Mouse (Mus musculus) embryonic facial prominence, embryonic 14.5 days (tissue): ENCODE results near the gene Dclre1c. TPM values are rescaled to one million over a fixed set of nuclear protein-coding genes. Genes with fewer than 3 reads are reported as not detected.

Source experiments
- ATAC-seq: fragments of 200-750 bp; cut with Nextera tagmentation; 2 replicates; pipeline ENCODE4 v1.8.0; 2017; ENCODE audit warnings: low read depth, moderate number of reproducible peaks, moderate TSS enrichment
- DNase-seq: peaks from one replicate; pipeline ENCODE4 v3.0.0-alpha.2; 2015; ENCODE audit warnings: low spot score
- H3K27ac ChIP-seq: fragments of 300-500 bp; sonication (generic); replicated peaks from 2 replicates; pipeline ENCODE4 v1.5.1; 2014; ENCODE audit warnings: low read depth, mild to moderate bottlenecking, low read length, moderate library complexity
- H3K27me3 ChIP-seq: fragments of 300-500 bp; sonication (generic); replicated peaks from 2 replicates; pipeline ENCODE4 v1.6.1; 2014; ENCODE audit warnings: low read length; ENCODE audit not compliant: control insufficient read depth, insufficient read depth
- H3K36me3 ChIP-seq: fragments of 300-500 bp; sonication (generic); 2 replicates; pipeline ENCODE4 v1.6.1; 2014; ENCODE audit warnings: low read length, mixed read lengths; ENCODE audit not compliant: control insufficient read depth, insufficient read depth
- H3K4me1 ChIP-seq: fragments of 300-500 bp; sonication (generic); 2 replicates; pipeline ENCODE4 v1.6.1; 2014; ENCODE audit warnings: antibody characterized with exemption, low read length; ENCODE audit not compliant: control insufficient read depth, insufficient read depth
- H3K4me2 ChIP-seq: fragments of 300-500 bp; sonication (generic); 2 replicates; pipeline ENCODE4 v1.6.1; 2014; ENCODE audit warnings: low read depth, mild to moderate bottlenecking, low read length, moderate library complexity, mixed read lengths
- H3K4me3 ChIP-seq: fragments of 300-500 bp; sonication (generic); 2 replicates; pipeline ENCODE4 v1.5.1; 2014; ENCODE audit warnings: low read depth, mild to moderate bottlenecking, low read length
- H3K9ac ChIP-seq: fragments of 300-500 bp; sonication (generic); 2 replicates; pipeline ENCODE4 v1.6.1; 2014; ENCODE audit warnings: low read depth, mild to moderate bottlenecking, low read length, moderate library complexity, mixed read lengths
- H3K9me3 ChIP-seq: fragments of 300-500 bp; sonication (generic); 2 replicates; pipeline ENCODE4 v1.6.1; 2016; ENCODE audit warnings: low read length; ENCODE audit not compliant: control insufficient read depth
- WGBS: fragments of 180-500 bp; shearing (Covaris S2); extraction: QIAGEN DNeasy Blood & Tissue Kit; methylation state at CpG from one replicate; pipeline ENCODE4 v1.1.7; 2014; 5-methylcytosine and 5-hydroxymethylcytosine counted together
- polyA plus RNA-seq: library from polyadenylated mRNA; unstranded; fragments of >200 nt; fragmentation: Nextera tagmentation; extraction: Ambion mirVana; gene quantifications from 2 replicates; pipeline ENCODE4 v1.2.1, GENCODE M21; 2014

Dclre1c gene
- polyA plus RNA-seq, 1 experiment from 2014 or later, result 5.9 TPM

DNA sequence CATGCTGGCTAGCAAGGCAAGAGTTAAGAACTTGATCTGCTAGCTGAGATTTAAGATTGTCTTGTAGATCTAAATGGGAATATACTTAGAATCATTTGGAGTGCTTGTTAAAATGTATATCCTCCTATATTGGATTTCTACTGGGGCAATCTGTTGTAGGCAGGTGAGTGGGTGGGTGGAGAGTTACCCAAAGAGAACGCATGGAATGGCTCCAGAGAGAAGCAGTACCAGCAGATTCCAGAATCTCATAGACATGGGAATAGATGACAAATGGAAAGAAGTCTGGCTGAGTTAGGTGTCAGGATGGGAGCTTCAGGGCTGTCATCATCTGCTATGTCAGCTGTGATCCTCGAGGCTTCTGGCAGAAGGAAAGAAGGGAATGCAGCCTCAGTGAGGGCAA, 25.5 kb downstream of the Dclre1c start:
- no peaks in the 10 kb centered on the region for H3K9me3 ChIP-seq
- H3K9ac ChIP-seq, result no peak overlapping the region
- no peaks in the 10 kb centered on the region for H3K4me1 ChIP-seq
- no peak overlapping the region for H3K27ac ChIP-seq
- ATAC-seq (no peak), DNase-seq (no peak)
- H3K4me3 ChIP-seq, result no peak overlapping the region
- no peak overlapping the region for H3K4me2 ChIP-seq
- no peaks in the 10 kb centered on the region for H3K27me3 ChIP-seq
- 0 out of 2 replicates have a peak, but pooled peaks cover 14% of the 10 kb centered on the region for H3K36me3 ChIP-seq
- WGBS, result 80% methylated on average over 2 of the region's 2 CpGs

DNA sequence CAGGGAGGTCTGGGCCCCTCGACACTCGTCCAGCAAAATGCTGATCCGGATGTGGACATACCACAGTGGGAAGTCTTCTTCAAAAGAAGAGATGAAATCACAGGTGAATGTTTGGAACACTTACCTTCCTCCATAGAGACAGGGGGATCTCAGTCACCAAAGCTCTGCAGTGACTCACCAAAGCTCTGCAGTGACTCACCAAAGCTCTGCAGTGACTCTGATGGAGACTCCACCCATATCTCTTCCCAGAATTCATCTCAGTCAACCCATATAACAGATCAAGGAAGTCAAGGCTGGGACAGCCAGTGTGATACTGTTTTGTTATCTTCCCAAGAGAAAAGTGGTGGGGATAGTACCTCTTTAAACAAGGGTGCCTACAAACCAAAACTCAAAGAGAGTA, 29.2 kb downstream of the Dclre1c start:
- Histone ChIP-seq H3K4me3 (no peak overlapping the region), H3K9ac (no peak overlapping the region), H3K9me3 (no peaks in the 10 kb centered on the region), H3K4me1 (no peaks in the 10 kb centered on the region), H3K36me3 (peaks cover 29% of the 10 kb centered on the region; the same call in 1 of the 2 replicates), H3K4me2 (no peak overlapping the region), H3K27ac (no peak overlapping the region), H3K27me3 (no peaks in the 10 kb centered on the region)
- 85% methylated on average over 3 of the region's 3 CpGs for WGBS
- no peak for ATAC-seq
- DNase-seq, result no peak

DNA sequence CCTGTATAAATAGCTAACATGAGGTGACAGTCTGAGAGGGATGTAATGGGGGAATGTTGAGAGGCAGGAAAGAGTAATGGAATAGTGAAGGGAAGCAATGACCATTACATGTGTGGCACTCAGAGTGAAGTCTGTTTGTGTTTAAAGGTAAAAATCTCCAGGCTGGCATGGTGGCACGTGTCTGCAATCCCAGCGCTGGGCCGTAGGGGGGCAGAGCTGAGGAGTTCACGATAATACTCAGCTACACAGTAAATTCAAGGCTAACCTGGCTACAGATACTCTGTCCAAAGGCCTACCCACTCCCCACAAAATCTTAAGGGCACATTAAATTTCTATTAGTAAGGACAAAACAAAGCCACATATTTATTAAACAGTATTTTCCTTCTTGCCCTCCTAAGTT, 32.7 kb downstream of the Dclre1c start:
- H3K4me3 ChIP-seq, result no peak overlapping the region
- 84% methylated on average over 4 of the region's 4 CpGs for WGBS
- peaks cover 49% of the 10 kb centered on the region for H3K36me3 ChIP-seq
- H3K9me3 ChIP-seq, result no peaks in the 10 kb centered on the region
- H3K27ac ChIP-seq, result no peak overlapping the region
- H3K9ac ChIP-seq, result no peak overlapping the region
- H3K27me3 ChIP-seq, result no peaks in the 10 kb centered on the region
- DNase-seq (no peak), ATAC-seq (no peak)
- H3K4me1 ChIP-seq, result no peaks in the 10 kb centered on the region
- H3K4me2 ChIP-seq, result no peak overlapping the region

DNA sequence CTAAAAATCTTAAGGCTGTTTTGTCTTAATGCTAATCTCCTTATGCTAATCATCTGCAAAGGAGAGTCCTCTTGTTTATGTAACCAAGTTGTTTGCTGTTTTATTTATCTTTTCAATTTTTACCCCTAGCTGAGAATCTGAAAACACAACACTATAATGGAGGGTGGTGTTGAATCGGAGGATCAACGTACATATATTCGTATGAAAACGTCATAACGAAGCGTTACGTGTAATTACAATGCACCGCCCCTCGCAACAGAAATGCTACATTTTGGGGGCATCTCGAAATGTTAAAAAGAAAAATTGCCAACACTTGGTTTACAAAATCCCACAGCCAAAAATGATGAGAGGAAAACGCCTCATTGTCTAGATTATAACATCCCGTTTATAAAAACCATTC, 50.0 kb downstream of the Dclre1c start:
- DNase-seq, result peak; percentile 8
- H3K4me1 ChIP-seq, result peaks cover 14% of the 10 kb centered on the region
- peaks cover 10% of the 10 kb centered on the region; the same call in 1 of the 2 replicates for H3K36me3 ChIP-seq
- peak overlapping the region; percentile 93 for H3K27ac ChIP-seq
- WGBS, result under 1% methylated on average over 12 of the region's 12 CpGs
- peak overlapping the region; percentile 82 for H3K9ac ChIP-seq
- H3K9me3 ChIP-seq, result no peaks in the 10 kb centered on the region
- peak overlapping the region; percentile 93 for H3K4me3 ChIP-seq
- no peaks in the 10 kb centered on the region for H3K27me3 ChIP-seq
- ATAC-seq, result no peak
- H3K4me2 ChIP-seq, result peak overlapping the region; percentile 88

DNA sequence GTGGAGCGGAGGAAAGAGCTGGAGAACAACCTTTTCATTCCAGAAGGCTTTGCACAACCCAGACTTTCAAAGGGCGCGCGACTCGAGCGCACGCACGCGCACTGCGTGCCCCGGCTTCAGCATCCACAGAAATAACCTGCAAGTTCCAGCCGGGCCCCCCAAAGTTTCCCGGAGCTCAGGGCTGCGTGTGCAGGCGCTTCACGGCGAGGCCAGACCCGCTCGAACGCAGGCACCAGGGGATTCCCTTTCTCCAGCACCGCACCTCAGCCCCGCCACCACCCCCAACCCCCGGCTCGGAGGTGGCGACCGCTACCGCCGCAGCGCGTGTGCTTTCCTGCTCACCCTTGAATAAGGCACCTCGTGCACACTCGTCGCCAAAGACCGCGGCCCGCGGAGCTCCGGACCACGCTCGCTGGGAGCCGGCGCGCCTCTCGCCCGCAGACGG, 50.5 kb downstream of the Dclre1c start:
- Histone ChIP-seq H3K4me1 (peaks cover 14% of the 10 kb centered on the region), H3K9ac (peak overlapping the region; percentile 82), H3K9me3 (no peaks in the 10 kb centered on the region), H3K36me3 (peaks cover 10% of the 10 kb centered on the region; the same call in 1 of the 2 replicates), H3K4me3 (peak overlapping the region; percentile 93), H3K4me2 (peak overlapping the region; percentile 88), H3K27ac (peak overlapping the region; percentile 93), H3K27me3 (no peaks in the 10 kb centered on the region)
- WGBS, result under 1% methylated on average over 28 of the region's 46 CpGs
- ATAC-seq (peak; percentile 79), DNase-seq (peak; percentile 83)

DNA sequence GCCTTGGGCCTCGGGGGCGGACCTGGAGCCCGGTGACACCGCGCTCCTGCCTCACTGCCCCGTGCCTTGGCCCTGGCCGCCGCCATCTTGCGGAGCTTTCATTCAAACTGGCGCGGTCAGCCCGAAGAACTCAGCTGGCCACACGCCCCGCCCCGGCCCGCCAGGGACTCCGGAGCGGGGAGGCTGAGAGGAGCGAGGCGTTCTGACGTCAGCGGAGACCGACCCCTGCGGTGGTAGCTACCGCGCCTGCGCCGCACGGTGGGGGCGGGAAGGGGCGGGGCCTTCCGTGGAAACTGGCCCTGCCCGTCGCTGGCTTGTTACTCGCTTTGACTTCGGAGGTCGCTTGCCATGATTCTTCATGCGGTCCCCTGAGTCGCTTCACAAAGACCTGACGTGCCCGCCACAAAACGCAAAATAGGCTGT, 50.9 kb downstream of the Dclre1c start, which contains the start of gene Suv39h2:
Gene Suv39h2 (minus strand): TSS at position 171 of the 423 bp plus-strand sequence.
- Histone ChIP-seq H3K27me3 (no peaks in the 10 kb centered on the region), H3K4me1 (peaks cover 14% of the 10 kb centered on the region)
- 0% methylated on average over 30 of the region's 42 CpGs for WGBS

DNA sequence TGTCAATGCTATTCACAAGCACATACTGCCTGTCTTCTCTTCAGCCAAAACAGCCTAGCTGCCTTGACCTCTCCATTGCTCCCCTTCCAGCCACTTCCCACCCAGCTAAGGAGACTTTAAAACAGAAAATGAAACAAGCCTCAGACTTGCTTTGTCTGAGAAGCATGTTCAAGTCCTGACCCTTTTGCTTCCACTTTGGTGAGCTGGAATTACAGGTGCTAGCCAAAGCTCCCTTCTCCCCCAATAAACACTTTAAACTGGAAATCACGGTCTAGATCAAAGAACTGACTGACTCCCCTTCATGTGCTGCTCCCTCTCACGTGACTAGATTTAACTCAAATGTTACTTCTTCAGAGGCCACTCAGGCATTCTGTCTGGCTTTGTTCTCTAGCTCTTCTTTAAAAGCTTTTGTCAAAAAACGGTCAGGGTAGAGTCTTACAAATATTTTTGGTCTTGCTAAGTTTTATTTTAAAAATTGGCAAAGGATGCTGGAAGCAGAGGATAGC, 51.9 kb downstream of the Dclre1c start:
- peak overlapping the region; percentile 93; the same call in 1 of the 2 replicates for H3K4me3 ChIP-seq
- no peak overlapping the region; the same call in 1 of the 2 replicates for H3K9ac ChIP-seq

More for the DNA sequence above, 50.9 kb downstream of the Dclre1c start, which contains the start of gene Suv39h2:
- DNase-seq, result peak; percentile 98
- Histone ChIP-seq H3K4me3 (peak within 1 kb of the TSS; percentile 93), H3K9ac (peak within 1 kb of the TSS; percentile 82), H3K27ac (peak within 1 kb of the TSS; percentile 93), H3K9me3 (no peaks in the 10 kb centered on the region), H3K36me3 (peaks cover 6% of the 10 kb centered on the region; the same call in 1 of the 2 replicates), H3K4me2 (peak within 1 kb of the TSS; percentile 88)
- peak; percentile 98 for ATAC-seq

DNA sequence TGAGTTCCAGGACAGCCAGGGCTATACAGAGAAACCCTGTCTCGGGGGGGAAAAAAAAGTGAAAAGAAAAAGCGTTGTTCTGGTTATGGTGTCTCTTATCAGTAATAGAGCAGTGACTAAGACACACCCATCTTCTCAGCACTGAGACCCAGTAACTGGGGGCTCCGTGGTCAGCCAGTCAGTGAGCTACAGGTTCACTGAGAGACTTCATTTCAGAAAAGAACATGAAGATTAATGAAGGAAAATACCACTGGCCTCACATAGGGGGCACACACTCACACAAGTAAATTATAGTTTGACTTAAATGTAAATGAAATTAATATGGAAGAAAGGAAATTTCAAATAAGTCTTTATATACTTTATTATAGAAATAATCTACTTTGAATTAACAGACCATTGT, 56.3 kb downstream of the Dclre1c start:
- no peak overlapping the region for H3K27ac ChIP-seq
- H3K27me3 ChIP-seq, result no peaks in the 10 kb centered on the region
- no peak overlapping the region for H3K4me2 ChIP-seq
- H3K9ac ChIP-seq, result no peak overlapping the region
- DNase-seq (no peak), ATAC-seq (no peak)
- 0 out of 2 replicates have a peak, but pooled peaks cover 5% of the 10 kb centered on the region for H3K4me1 ChIP-seq
- 80% methylated on average over 3 of the region's 3 CpGs for WGBS
- no peaks in the 10 kb centered on the region for H3K9me3 ChIP-seq
- H3K4me3 ChIP-seq, result no peak overlapping the region
- H3K36me3 ChIP-seq, result no peaks in the 10 kb centered on the region

More for the DNA sequence above, 51.9 kb downstream of the Dclre1c start:
- no peak overlapping the region for H3K27ac ChIP-seq
- peaks cover 14% of the 10 kb centered on the region for H3K4me1 ChIP-seq
- WGBS, result 48% methylated on average over 3 of the region's 3 CpGs
- H3K9me3 ChIP-seq, result no peaks in the 10 kb centered on the region
- H3K4me2 ChIP-seq, result peak overlapping the region; percentile 88; the same call in 1 of the 2 replicates
- no peak for DNase-seq
- ATAC-seq, result no peak
- H3K36me3 ChIP-seq, result no peaks in the 10 kb centered on the region
- no peaks in the 10 kb centered on the region for H3K27me3 ChIP-seq

DNA sequence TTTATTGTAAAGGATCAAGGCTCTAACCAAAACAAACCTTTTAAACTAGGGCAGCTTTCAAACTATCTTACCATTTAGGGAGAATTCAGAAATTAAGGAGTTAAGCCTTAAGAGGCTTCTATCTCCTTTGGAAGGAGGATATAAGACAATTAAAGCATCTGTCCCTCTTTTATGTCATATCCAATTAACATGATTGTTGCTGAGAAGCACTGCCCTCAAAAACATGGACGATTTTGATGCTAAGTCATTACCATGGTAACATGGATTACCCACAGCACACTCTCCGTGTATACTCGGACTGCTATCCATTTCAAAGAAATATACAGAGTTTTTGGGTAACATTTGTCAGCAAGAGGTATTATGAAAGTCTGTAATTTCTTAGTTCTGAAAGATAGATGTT, 65.9 kb downstream of the Dclre1c start:
- Histone ChIP-seq H3K4me1 (no peaks in the 10 kb centered on the region), H3K9ac (no peak overlapping the region), H3K9me3 (no peaks in the 10 kb centered on the region), H3K36me3 (peaks cover 48% of the 10 kb centered on the region), H3K4me3 (no peak overlapping the region), H3K27ac (no peak overlapping the region), H3K4me2 (no peak overlapping the region), H3K27me3 (no peaks in the 10 kb centered on the region)
- no peak for DNase-seq
- ATAC-seq, result no peak
- WGBS, result 78% methylated on average over 3 of the region's 3 CpGs
